Mouse (Mus musculus) embryonic facial prominence, embryonic 15.5 days (tissue): Measurements from ENCODE around the gene Kank2. TPM values are rescaled to one million over a fixed set of nuclear protein-coding genes. Genes with fewer than 3 reads are reported as not detected.

ENCODE experiments used
- ATAC-seq: fragments of 200-750 bp; cut with Nextera tagmentation; 2 replicates; pipeline ENCODE4 v1.8.0; 2017; ENCODE audit warnings: low read depth, moderate TSS enrichment; ENCODE audit not compliant: insufficient number of reproducible peaks, low FRiP score, low TSS enrichment
- H3K27ac ChIP-seq: fragments of 300-500 bp; sonication (generic); replicated peaks from 2 replicates; pipeline ENCODE4 v1.5.1; 2015; ENCODE audit warnings: mild to moderate bottlenecking, inconsistent platforms
- H3K27me3 ChIP-seq: fragments of 300-500 bp; sonication (generic); 2 replicates; pipeline ENCODE4 v1.6.1; 2015; ENCODE audit warnings: inconsistent platforms
- H3K36me3 ChIP-seq: fragments of 300-500 bp; sonication (generic); 2 replicates; pipeline ENCODE4 v1.6.1; 2015; ENCODE audit warnings: mild to moderate bottlenecking, inconsistent platforms
- H3K4me1 ChIP-seq: fragments of 300-500 bp; sonication (generic); 2 replicates; pipeline ENCODE4 v1.6.1; 2015; ENCODE audit warnings: inconsistent platforms
- H3K4me2 ChIP-seq: fragments of 300-500 bp; sonication (generic); replicated peaks from 2 replicates; pipeline ENCODE4 v1.6.1; 2015; ENCODE audit warnings: mild to moderate bottlenecking, inconsistent platforms
- H3K4me3 ChIP-seq: fragments of 300-500 bp; sonication (generic); replicated peaks from 2 replicates; pipeline ENCODE4 v1.5.1; 2015; ENCODE audit warnings: mild to moderate bottlenecking, inconsistent platforms
- H3K9ac ChIP-seq: fragments of 300-500 bp; sonication (generic); 2 replicates; pipeline ENCODE4 v1.6.1; 2015; ENCODE audit warnings: inconsistent platforms
- H3K9me3 ChIP-seq: fragments of 300-500 bp; sonication (generic); replicated peaks from 2 replicates; pipeline ENCODE4 v1.6.1; 2016; ENCODE audit warnings: inconsistent platforms
- WGBS: fragments of 180-500 bp; shearing (Covaris S2); methylation state at CpG from one replicate; pipeline ENCODE4 v1.1.7; 2015; 5-methylcytosine and 5-hydroxymethylcytosine counted together
- polyA plus RNA-seq: library from polyadenylated mRNA; unstranded; fragments of >200 nt; fragmentation: Nextera tagmentation; extraction: Ambion mirVana; gene quantifications from 2 replicates; pipeline ENCODE4 v1.2.1, GENCODE M21; 2015

The Kank2 gene
- polyA plus RNA-seq, 1 experiment from 2014 or later, result 26.2 TPM

DNA sequence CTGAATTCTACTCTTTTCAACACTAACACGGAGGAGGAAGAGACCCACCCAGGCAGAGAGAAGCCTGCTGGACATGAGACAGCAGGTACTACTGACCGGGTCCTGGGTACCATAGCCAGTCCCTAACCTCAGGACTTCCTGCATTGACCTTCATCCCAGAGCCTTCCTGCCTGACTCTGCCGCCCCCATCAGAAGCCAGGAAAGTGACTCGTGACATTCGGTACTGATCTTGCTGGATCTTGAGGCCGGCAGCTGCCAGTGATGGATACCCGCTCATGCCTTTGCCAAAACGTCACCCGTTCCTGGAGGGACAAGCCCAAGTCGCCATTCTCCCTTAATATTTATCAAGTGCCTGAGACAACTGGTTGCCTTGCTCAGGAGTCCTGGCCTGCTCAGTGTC is 50.1 kb downstream of the Kank2 start:
- H3K27me3 ChIP-seq, result no peaks in the 10 kb centered on the region
- no peak overlapping the region for H3K4me3 ChIP-seq
- no peak for ATAC-seq
- no peak overlapping the region for H3K9ac ChIP-seq
- H3K4me1 ChIP-seq, result peaks cover 16% of the 10 kb centered on the region
- no peak overlapping the region for H3K4me2 ChIP-seq
- H3K36me3 ChIP-seq, result peaks cover 63% of the 10 kb centered on the region
- no peak overlapping the region for H3K27ac ChIP-seq
- H3K9me3 ChIP-seq, result no peaks in the 10 kb centered on the region
- 86% methylated on average over 10 of the region's 10 CpGs for WGBS

GRCm38 (mm10) chr9:21748033-21748432 is 50.5 kb downstream of the Kank2 start:
- H3K4me1 ChIP-seq, result peaks cover 14% of the 10 kb centered on the region
- no peak overlapping the region; the same call in 1 of the 2 replicates for H3K27ac ChIP-seq
- peaks cover 63% of the 10 kb centered on the region for H3K36me3 ChIP-seq
- H3K9ac ChIP-seq, result no peak overlapping the region
- H3K4me3 ChIP-seq, result no peak overlapping the region
- no peaks in the 10 kb centered on the region for H3K27me3 ChIP-seq
- H3K9me3 ChIP-seq, result no peaks in the 10 kb centered on the region
- WGBS, result 68% methylated on average over 7 of the region's 7 CpGs
- no peak for ATAC-seq
- H3K4me2 ChIP-seq, result no peak overlapping the region

- Histone ChIP-seq H3K36me3 (peaks cover 70% of the 10 kb centered on the region), H3K27ac (no peak overlapping the region), H3K9ac (no peak overlapping the region), H3K9me3 (no peaks in the 10 kb centered on the region), H3K4me3 (no peak overlapping the region), H3K27me3 (no peaks in the 10 kb centered on the region), H3K4me2 (no peak overlapping the region), H3K4me1 (peaks cover 7% of the 10 kb centered on the region)
- no peak for ATAC-seq
- 84% methylated on average over 3 of the region's 3 CpGs for WGBS
Observed at GRCm38 (mm10) chr9:21747238-21747774, 51.2 kb downstream of the Kank2 start.

- H3K9me3 ChIP-seq, result no peaks in the 10 kb centered on the region
- 93% methylated on average over 11 of the region's 11 CpGs for WGBS
Observed at GRCm38 (mm10) chr9:21741514-21741913, 57.0 kb downstream of the Kank2 start.

DNA sequence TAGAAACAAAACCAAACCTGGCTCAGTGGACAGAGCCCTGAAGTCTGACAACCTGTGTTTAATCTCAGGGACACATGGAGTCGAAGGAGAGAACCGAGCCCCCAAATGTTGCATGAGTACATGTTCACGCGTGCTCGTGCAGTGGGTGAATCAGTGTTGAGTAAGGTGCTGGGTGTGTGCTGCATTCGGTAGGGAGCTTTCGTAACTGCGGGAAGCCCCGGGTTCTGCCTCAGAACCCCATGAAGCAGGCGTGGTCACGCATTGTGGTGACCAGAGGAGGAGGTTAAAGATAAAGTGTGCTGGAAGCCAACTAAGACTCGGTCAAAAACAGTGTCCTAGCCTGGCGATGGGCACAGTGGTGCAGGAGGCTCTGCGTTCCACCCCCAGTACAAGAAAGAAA is 58.1 kb downstream of the Kank2 start:
- 90% methylated on average over 14 of the region's 14 CpGs for WGBS
- ATAC-seq, result no peak
- H3K9ac ChIP-seq, result no peak overlapping the region
- no peak overlapping the region for H3K27ac ChIP-seq
- no peaks in the 10 kb centered on the region for H3K27me3 ChIP-seq
- no peaks in the 10 kb centered on the region for H3K9me3 ChIP-seq
- no peak overlapping the region for H3K4me2 ChIP-seq
- H3K4me3 ChIP-seq, result no peak overlapping the region
- H3K36me3 ChIP-seq, result peaks cover 90% of the 10 kb centered on the region
- no peaks in the 10 kb centered on the region for H3K4me1 ChIP-seq

More at GRCm38 (mm10) chr9:21741514-21741913, 57.0 kb downstream of the Kank2 start:
- Histone ChIP-seq H3K27me3 (no peaks in the 10 kb centered on the region), H3K27ac (no peak overlapping the region), H3K36me3 (peaks cover 91% of the 10 kb centered on the region), H3K4me1 (no peaks in the 10 kb centered on the region), H3K4me3 (no peak overlapping the region), H3K9ac (no peak overlapping the region), H3K4me2 (no peak overlapping the region)
- ATAC-seq, result no peak

DNA sequence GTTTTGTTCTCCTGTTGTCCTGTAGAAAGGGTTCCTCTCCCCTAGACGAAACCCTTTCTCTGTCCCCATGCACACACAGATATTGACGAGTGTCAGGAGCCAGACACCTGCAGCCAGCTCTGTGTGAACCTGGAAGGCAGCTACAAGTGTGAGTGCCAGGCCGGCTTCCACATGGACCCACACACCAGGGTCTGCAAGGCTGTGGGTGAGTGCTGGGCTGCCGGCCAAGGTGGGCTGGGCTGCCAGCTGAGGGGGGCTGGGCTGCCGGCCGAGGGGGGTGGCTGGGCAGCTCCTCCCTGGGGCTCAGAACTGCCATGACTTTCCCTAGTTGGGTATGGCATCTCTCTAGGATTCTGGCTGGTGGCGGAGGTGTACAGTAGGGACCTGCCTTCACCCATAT is 59.8 kb downstream of the Kank2 start:
- ATAC-seq, result no peak
- H3K27ac ChIP-seq, result no peak overlapping the region

DNA sequence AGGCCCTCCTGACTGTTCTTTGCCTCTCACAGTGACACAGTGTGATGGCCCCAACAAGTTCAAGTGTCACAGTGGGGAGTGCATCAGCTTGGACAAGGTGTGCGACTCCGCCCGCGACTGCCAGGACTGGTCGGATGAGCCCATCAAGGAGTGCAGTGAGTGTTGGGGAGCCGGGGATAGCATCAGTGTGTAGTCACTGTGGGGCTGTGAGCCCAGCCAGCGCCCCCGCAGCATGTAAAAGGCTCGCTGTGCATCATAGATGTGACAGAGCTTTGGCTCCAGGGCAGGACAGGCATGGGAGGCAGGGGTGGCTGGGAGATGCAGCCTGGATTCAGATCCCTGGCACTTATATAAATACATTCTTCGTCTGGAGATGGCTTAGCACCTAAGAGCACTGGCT is 61.4 kb downstream of the Kank2 start:
- H3K9ac ChIP-seq, result no peak overlapping the region
- no peaks in the 10 kb centered on the region for H3K9me3 ChIP-seq
- peaks cover 94% of the 10 kb centered on the region for H3K36me3 ChIP-seq
- H3K4me2 ChIP-seq, result no peak overlapping the region
- no peak overlapping the region for H3K4me3 ChIP-seq
- H3K27me3 ChIP-seq, result no peaks in the 10 kb centered on the region
- no peak overlapping the region; the same call in 1 of the 2 replicates for H3K27ac ChIP-seq
- H3K4me1 ChIP-seq, result no peaks in the 10 kb centered on the region
- no peak for ATAC-seq
- 83% methylated on average over 10 of the region's 10 CpGs for WGBS

More for the DNA sequence above, 59.8 kb downstream of the Kank2 start:
- Histone ChIP-seq H3K36me3 (peaks cover 89% of the 10 kb centered on the region), H3K4me1 (no peaks in the 10 kb centered on the region), H3K4me3 (no peak overlapping the region), H3K9ac (no peak overlapping the region), H3K9me3 (no peaks in the 10 kb centered on the region), H3K4me2 (no peak overlapping the region), H3K27me3 (no peaks in the 10 kb centered on the region)
- WGBS, result 85% methylated on average over 7 of the region's 7 CpGs

GRCm38 (mm10) chr9:21736580-21736979 is 62.0 kb downstream of the Kank2 start:
- Histone ChIP-seq H3K9ac (no peak overlapping the region), H3K4me3 (no peak overlapping the region), H3K27ac (no peak overlapping the region), H3K4me2 (no peak overlapping the region), H3K4me1 (no peaks in the 10 kb centered on the region), H3K27me3 (no peaks in the 10 kb centered on the region), H3K9me3 (no peaks in the 10 kb centered on the region), H3K36me3 (peaks cover 94% of the 10 kb centered on the region)
- WGBS, result 87% methylated on average over 3 of the region's 3 CpGs
- no peak for ATAC-seq

GRCm38 (mm10) chr9:21735126-21735525 is 63.4 kb downstream of the Kank2 start:
- Histone ChIP-seq H3K9ac (no peak overlapping the region), H3K36me3 (peaks cover 93% of the 10 kb centered on the region), H3K9me3 (no peaks in the 10 kb centered on the region), H3K4me1 (no peaks in the 10 kb centered on the region), H3K4me2 (no peak overlapping the region), H3K27me3 (no peaks in the 10 kb centered on the region), H3K4me3 (no peak overlapping the region), H3K27ac (no peak overlapping the region)
- 89% methylated on average over 14 of the region's 14 CpGs for WGBS
- ATAC-seq, result no peak

DNA sequence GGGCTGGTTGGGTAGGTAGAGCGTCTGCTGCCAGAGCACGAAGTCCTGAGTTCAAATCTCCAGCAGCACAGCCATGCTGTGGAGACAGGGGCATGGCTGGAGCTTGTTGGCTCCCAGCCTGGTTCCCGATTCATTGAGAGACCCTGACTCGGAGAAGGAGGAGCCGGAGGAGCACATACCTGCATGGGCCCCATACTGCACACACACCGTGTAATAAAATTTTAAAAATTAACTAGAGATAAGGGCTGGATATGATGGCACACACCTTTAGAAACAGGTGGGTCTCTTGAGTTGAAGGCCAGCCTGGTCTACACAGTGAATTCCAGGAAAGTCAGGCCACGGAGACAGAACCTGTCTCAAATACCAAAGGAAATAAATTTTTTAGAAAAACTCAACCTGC is 64.6 kb downstream of the Kank2 start:
- ATAC-seq, result no peak
- H3K27ac ChIP-seq, result no peak overlapping the region
- H3K9me3 ChIP-seq, result no peaks in the 10 kb centered on the region
- H3K27me3 ChIP-seq, result no peaks in the 10 kb centered on the region
- H3K4me1 ChIP-seq, result peaks cover 8% of the 10 kb centered on the region; the same call in 1 of the 2 replicates
- H3K9ac ChIP-seq, result no peak overlapping the region
- H3K36me3 ChIP-seq, result peaks cover 82% of the 10 kb centered on the region
- WGBS, result 97% methylated on average over 7 of the region's 7 CpGs
- H3K4me3 ChIP-seq, result no peak overlapping the region
- no peak overlapping the region for H3K4me2 ChIP-seq

GRCm38 (mm10) chr9:21733446-21733845 is 65.1 kb downstream of the Kank2 start:
- Histone ChIP-seq H3K27me3 (no peaks in the 10 kb centered on the region), H3K36me3 (peaks cover 76% of the 10 kb centered on the region), H3K4me3 (no peak overlapping the region), H3K9ac (no peak overlapping the region), H3K4me2 (no peak overlapping the region), H3K9me3 (no peaks in the 10 kb centered on the region), H3K27ac (no peak overlapping the region), H3K4me1 (peaks cover 12% of the 10 kb centered on the region; the same call in 1 of the 2 replicates)
- 93% methylated on average over 17 of the region's 17 CpGs for WGBS
- no peak for ATAC-seq

- Histone ChIP-seq H3K4me3 (no peak overlapping the region), H3K36me3 (peaks cover 65% of the 10 kb centered on the region), H3K9me3 (no peaks in the 10 kb centered on the region), H3K9ac (no peak overlapping the region), H3K27ac (no peak overlapping the region), H3K4me2 (no peak overlapping the region), H3K4me1 (peaks cover 12% of the 10 kb centered on the region; the same call in 1 of the 2 replicates), H3K27me3 (no peaks in the 10 kb centered on the region)
- no peak for ATAC-seq
- 86% methylated on average over 9 of the region's 9 CpGs for WGBS
Observed at GRCm38 (mm10) chr9:21732288-21732687, 66.3 kb downstream of the Kank2 start.
